Mouse (Mus musculus) heart, postnatal 0 days (tissue): ENCODE measurements around the gene Lin7a. TPM values are rescaled to one million over a fixed set of nuclear protein-coding genes. Genes with fewer than 3 reads are reported as not detected.
"Not testable (repeated sequence)": the region's sequence is repeated elsewhere in the genome, so short reads cannot be mapped to it uniquely, and the experiment has no call there.

Experiments
- ATAC-seq: fragments of 200-750 bp; cut with Nextera tagmentation; 2 replicates; pipeline ENCODE4 v1.8.0; 2017; ENCODE audit warnings: low read depth, moderate number of reproducible peaks, moderate library complexity; ENCODE audit not compliant: insufficient read depth
- DNase-seq: peaks from one replicate; pipeline ENCODE4 v3.0.0-alpha.2; 2016; ENCODE audit warnings: low spot score
- H3K27ac ChIP-seq: fragments of 300-500 bp; sonication (generic); 2 replicates; pipeline ENCODE4 v1.5.1; 2014; ENCODE audit warnings: low read depth, mild to moderate bottlenecking
- H3K27me3 ChIP-seq: fragments of 300-500 bp; sonication (generic); 2 replicates; pipeline ENCODE4 v1.6.1; 2014; ENCODE audit warnings: low read length, mixed read lengths; ENCODE audit not compliant: control insufficient read depth, insufficient read depth
- H3K36me3 ChIP-seq: fragments of 300-500 bp; sonication (generic); replicated peaks from 2 replicates; pipeline ENCODE4 v1.6.1; 2014; ENCODE audit warnings: low read length, mixed read lengths; ENCODE audit not compliant: control insufficient read depth, insufficient read depth
- H3K4me1 ChIP-seq: fragments of 300-500 bp; sonication (generic); 2 replicates; pipeline ENCODE4 v1.6.1; 2014; ENCODE audit warnings: antibody characterized with exemption; ENCODE audit not compliant: control insufficient read depth, insufficient read depth
- H3K4me2 ChIP-seq: fragments of 300-500 bp; sonication (generic); 2 replicates; pipeline ENCODE4 v1.6.1; 2014; ENCODE audit warnings: low read depth, mild to moderate bottlenecking, low read length, moderate library complexity
- H3K4me3 ChIP-seq: fragments of 300-500 bp; sonication (generic); 2 replicates; pipeline ENCODE4 v1.5.1; 2014; ENCODE audit warnings: low read depth, low read length
- H3K9ac ChIP-seq: fragments of 300-500 bp; sonication (generic); replicated peaks from 2 replicates; pipeline ENCODE4 v1.6.1; 2014; ENCODE audit warnings: low read depth, low read length, mixed read lengths
- H3K9me3 ChIP-seq: fragments of 300-500 bp; sonication (generic); replicated peaks from 2 replicates; pipeline ENCODE4 v1.6.1; 2016; ENCODE audit warnings: low read length; ENCODE audit not compliant: control insufficient read depth
- CTCF ChIP-seq: IDR thresholded peaks from 2 replicates; pipeline ENCODE4 v1.5.1; 2016; ENCODE audit warnings: antibody characterized with exemption, control low read depth, low read depth
- EP300 ChIP-seq: IDR thresholded peaks from 2 replicates; pipeline ENCODE4 v1.6.1; 2016; ENCODE audit warnings: antibody characterized with exemption, low read depth
- WGBS: fragments of 180-500 bp; shearing (Covaris S2); extraction: QIAGEN DNeasy Blood & Tissue Kit; methylation state at CpG from one replicate; pipeline ENCODE4 v1.1.7; 2014; 5-methylcytosine and 5-hydroxymethylcytosine counted together
- polyA plus RNA-seq: library from polyadenylated mRNA; unstranded; fragments of >200 nt; fragmentation: Nextera tagmentation; extraction: Ambion mirVana; gene quantifications from 2 replicates; pipeline ENCODE4 v1.2.1, GENCODE M21; 2015
- total RNA-seq: library from RNA; depleted of rRNA; stranded (reverse); fragments of >200 nt; gene quantifications from 2 replicates; pipeline ENCODE4 v1.2.3, GENCODE M21; 2014; ENCODE audit warnings: low replicate concordance

Lin7a gene
- total and polyA plus RNA-seq, 2 experiments from 2014 or later: 1.00 to 8.2 TPM

- Histone ChIP-seq H3K4me1 (no peaks in the 10 kb centered on the region), H3K27ac (no peak overlapping the region), H3K36me3 (no peaks in the 10 kb centered on the region), H3K9ac (no peak overlapping the region), H3K27me3 (no peaks in the 10 kb centered on the region), H3K9me3 (no peaks in the 10 kb centered on the region), H3K4me3 (no peak overlapping the region), H3K4me2 (no peak overlapping the region)
- DNase-seq (no peak), ATAC-seq (no peak)
- TF ChIP-seq CTCF: no peak
- no peak for TF ChIP-seq EP300
Measured at GRCm38 (mm10) chr10:107241406-107241805, 30.1 kb upstream of the Lin7a start.

DNA sequence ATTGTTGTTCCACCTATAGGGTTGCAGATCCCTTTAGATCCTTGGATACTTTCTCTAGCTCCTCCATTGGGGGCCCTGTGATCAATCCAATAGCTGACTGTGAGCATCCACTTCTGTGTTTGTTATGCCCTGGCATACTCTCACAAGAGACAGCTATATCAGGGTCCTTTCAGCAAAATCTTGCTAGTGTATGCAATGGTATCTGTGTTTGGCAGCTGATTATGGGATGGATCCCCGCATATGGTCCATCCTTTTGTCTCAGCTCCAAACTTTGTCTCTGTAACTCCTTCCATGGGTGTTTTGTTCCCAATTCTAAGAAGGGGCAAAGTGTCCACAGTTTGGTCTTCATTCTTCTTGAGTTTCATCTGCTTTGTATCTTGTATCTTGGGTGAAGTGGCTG, 29.5 kb upstream of the Lin7a start:
- not testable (repeated sequence) for H3K4me1 ChIP-seq, DNase-seq, H3K27me3 ChIP-seq, H3K4me2 ChIP-seq, H3K9ac ChIP-seq, ATAC-seq, H3K36me3 ChIP-seq, H3K4me3 ChIP-seq, H3K27ac ChIP-seq, H3K9me3 ChIP-seq
- WGBS: 75% methylated on average over 1 of the region's 1 CpGs

DNA sequence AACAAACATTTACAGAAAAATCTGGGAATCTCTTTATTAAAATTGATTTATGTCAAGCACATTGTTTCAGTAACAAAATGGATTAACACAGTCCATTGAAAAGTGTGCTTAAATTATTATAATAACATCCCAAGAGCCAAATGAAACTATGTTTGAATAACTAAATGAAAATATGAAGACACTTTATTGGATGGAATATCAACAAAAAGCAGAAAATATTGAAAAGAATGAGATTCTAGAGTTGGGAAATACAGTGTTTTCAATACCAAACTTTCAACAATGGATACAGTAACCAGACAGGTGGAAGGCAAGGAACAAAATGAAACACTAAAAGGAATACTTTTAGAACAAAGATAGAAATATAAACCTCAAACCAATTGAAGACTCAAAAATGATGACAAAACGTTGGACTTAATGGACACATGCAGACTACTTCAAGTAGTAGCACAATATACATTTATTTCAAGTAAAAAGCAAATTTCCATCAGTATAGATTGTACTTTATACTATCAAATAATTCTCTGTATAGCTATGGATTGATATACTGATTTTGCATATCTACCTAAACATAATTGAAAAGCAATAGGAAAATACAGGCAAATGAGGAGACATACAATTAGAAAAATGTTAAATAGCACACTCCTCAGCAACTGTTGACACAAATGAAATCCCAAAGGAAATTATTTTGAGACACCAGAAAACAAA, 28.6 kb upstream of the Lin7a start:
- no peak overlapping the region for H3K9ac ChIP-seq
- H3K4me2 ChIP-seq: no peak overlapping the region
- H3K27ac ChIP-seq: no peak overlapping the region
- no peaks in the 10 kb centered on the region for H3K36me3 ChIP-seq
- DNase-seq (no peak), ATAC-seq (no peak)
- no peaks in the 10 kb centered on the region for H3K9me3 ChIP-seq
- no peak overlapping the region for H3K4me3 ChIP-seq
- no peak for TF ChIP-seq EP300
- no peak for TF ChIP-seq CTCF
- WGBS: 53% methylated on average over 1 of the region's 1 CpGs
- H3K4me1 ChIP-seq: no peaks in the 10 kb centered on the region
- H3K27me3 ChIP-seq: no peaks in the 10 kb centered on the region

DNA sequence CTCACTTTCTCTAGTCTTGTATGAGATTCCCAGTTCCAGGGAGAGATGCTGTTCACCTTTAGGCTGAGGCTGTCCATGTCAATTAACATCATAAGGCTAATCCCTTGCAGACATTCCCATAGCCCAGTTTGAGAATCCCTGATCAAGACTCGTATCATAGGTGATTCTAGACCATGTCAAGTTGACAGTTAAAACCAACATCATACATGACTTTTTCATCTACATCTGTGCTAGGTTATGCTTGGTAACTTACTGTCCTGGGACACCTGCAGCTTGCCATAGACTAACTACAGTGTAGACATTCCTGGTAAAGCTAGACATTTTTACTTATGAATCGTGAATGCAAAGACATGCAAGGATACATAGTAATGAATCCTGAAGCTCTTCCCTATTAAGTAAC, 27.3 kb upstream of the Lin7a start:
- no peak for DNase-seq
- 69% methylated on average over 2 of the region's 2 CpGs for WGBS
- TF ChIP-seq EP300: no peak
- no peak for TF ChIP-seq CTCF
- Histone ChIP-seq H3K9ac (no peak overlapping the region), H3K4me2 (no peak overlapping the region), H3K9me3 (no peaks in the 10 kb centered on the region), H3K4me1 (no peaks in the 10 kb centered on the region), H3K27me3 (no peaks in the 10 kb centered on the region), H3K4me3 (no peak overlapping the region), H3K27ac (no peak overlapping the region), H3K36me3 (no peaks in the 10 kb centered on the region)
- no peak for ATAC-seq

GRCm38 (mm10) chr10:107244691-107245530, 26.6 kb upstream of the Lin7a start:
- H3K9me3 ChIP-seq: no peaks in the 10 kb centered on the region
- H3K9ac ChIP-seq: no peak overlapping the region
- DNase-seq (no peak), ATAC-seq (no peak)
- no peaks in the 10 kb centered on the region for H3K36me3 ChIP-seq
- H3K27me3 ChIP-seq: no peaks in the 10 kb centered on the region
- TF ChIP-seq EP300 (no peak), CTCF (no peak)
- no peaks in the 10 kb centered on the region for H3K4me1 ChIP-seq
- WGBS: 81% methylated on average over 4 of the region's 4 CpGs
- no peak overlapping the region for H3K4me2 ChIP-seq
- no peak overlapping the region for H3K27ac ChIP-seq
- H3K4me3 ChIP-seq: no peak overlapping the region

DNA sequence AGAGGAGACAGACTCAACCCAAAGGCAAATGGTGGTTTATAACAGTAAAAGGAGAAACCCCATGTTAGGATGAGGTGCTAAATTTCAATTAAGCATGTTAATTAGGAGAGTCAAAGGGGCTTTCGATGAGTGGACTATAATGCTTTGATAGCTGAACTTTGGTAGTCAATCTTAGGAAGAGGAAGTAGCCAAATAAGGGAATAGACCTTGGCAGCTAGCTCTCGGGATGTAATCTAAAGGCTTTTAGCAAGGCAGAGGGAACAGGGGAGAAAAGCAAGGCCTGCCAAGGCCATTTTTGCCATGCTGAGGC, 26.0 kb upstream of the Lin7a start:
- Histone ChIP-seq H3K36me3 (no peaks in the 10 kb centered on the region), H3K4me3 (no peak overlapping the region), H3K27ac (no peak overlapping the region), H3K4me2 (no peak overlapping the region), H3K9ac (no peak overlapping the region), H3K4me1 (no peaks in the 10 kb centered on the region), H3K27me3 (no peaks in the 10 kb centered on the region), H3K9me3 (no peaks in the 10 kb centered on the region)
- WGBS: 33% methylated on average over 2 of the region's 2 CpGs
- TF ChIP-seq CTCF (no peak), EP300 (no peak)
- ATAC-seq (no peak), DNase-seq (no peak)
